Mouse (Mus musculus): Measurements from ENCODE around the gene Pgm2.

Pgm2 gene

GRCm38 (mm10) chr5:64136325-64136724 is 43.6 kb downstream of the Pgm2 start:
- in situ Hi-C loops (cut with MboI, MseI), result no loop called here

GRCm38 (mm10) chr5:64140202-64140601 is 47.5 kb downstream of the Pgm2 start:
- in situ Hi-C loops (cut with MboI, MseI), result no loop called here

- in situ Hi-C loops (cut with MboI, MseI), result no loop called here
Observed at GRCm38 (mm10) chr5:64144315-64144714, 51.6 kb downstream of the Pgm2 start.

- in situ Hi-C loops (cut with MboI, MseI), result loop anchor here (5.0 kb wide), 1 partner anchor 34 kb away; no protein-coding TSS in a partner anchor
Observed at GRCm38 (mm10) chr5:64146384-64147005, 53.7 kb downstream of the Pgm2 start.

- in situ Hi-C loops (cut with MboI, MseI), result loop anchor here (5.0 kb wide), 1 partner anchor 37 kb away; no protein-coding TSS in a partner anchor
Observed at GRCm38 (mm10) chr5:64149184-64150127, 56.7 kb downstream of the Pgm2 start.

GRCm38 (mm10) chr5:64153319-64153718 is 60.6 kb downstream of the Pgm2 start:
- in situ Hi-C loops (cut with MboI, MseI), result no loop called here

- in situ Hi-C loops (cut with MboI, MseI), result no loop called here
Observed at GRCm38 (mm10) chr5:64155861-64156550, 63.3 kb downstream of the Pgm2 start, which contains the start of gene Tbc1d1. Tbc1d1 (plus strand) TSS chr5:64156305.

GRCm38 (mm10) chr5:64156579-64156978 is 63.8 kb downstream of the Pgm2 start:
- in situ Hi-C loops (cut with MboI, MseI), result no loop called here

- in situ Hi-C loops (cut with MboI, MseI), result no loop called here
Observed at GRCm38 (mm10) chr5:64157926-64158325, 65.2 kb downstream of the Pgm2 start.

GRCm38 (mm10) chr5:64158501-64158900 is 65.8 kb downstream of the Pgm2 start:
- in situ Hi-C loops (cut with MboI, MseI), result no loop called here

- in situ Hi-C loops (cut with MboI, MseI), result no loop called here
Observed at GRCm38 (mm10) chr5:64159065-64159780, 66.5 kb downstream of the Pgm2 start.

- in situ Hi-C loops (cut with MboI, MseI), result no loop called here
Observed at GRCm38 (mm10) chr5:64159781-64160704, 67.3 kb downstream of the Pgm2 start.

- in situ Hi-C loops (cut with MboI, MseI), result no loop called here
Observed at GRCm38 (mm10) chr5:64160705-64161391, 68.1 kb downstream of the Pgm2 start.

- in situ Hi-C loops (cut with MboI, MseI), result no loop called here
Observed at GRCm38 (mm10) chr5:64161917-64162316, 69.2 kb downstream of the Pgm2 start.

- in situ Hi-C loops (cut with MboI, MseI), result no loop called here
Observed at GRCm38 (mm10) chr5:64162582-64162981, 69.8 kb downstream of the Pgm2 start.

- in situ Hi-C loops (cut with MboI, MseI), result no loop called here
Observed at GRCm38 (mm10) chr5:64164414-64164813, 71.7 kb downstream of the Pgm2 start.

GRCm38 (mm10) chr5:64165826-64166225 is 73.1 kb downstream of the Pgm2 start:
- in situ Hi-C loops (cut with MboI, MseI), result no loop called here

- in situ Hi-C loops (cut with MboI, MseI), result no loop called here
Observed at GRCm38 (mm10) chr5:64168990-64169540, 76.3 kb downstream of the Pgm2 start.

GRCm38 (mm10) chr5:64172884-64173283 is 80.1 kb downstream of the Pgm2 start:
- in situ Hi-C loops (cut with MboI, MseI), result no loop called here
